Mouse (Mus musculus) hindbrain, postnatal 0 days (tissue): ENCODE measurements around the gene Gad2. TPM values are rescaled to one million over a fixed set of nuclear protein-coding genes. Genes with fewer than 3 reads are reported as not detected.
A peak's percentile ranks its signal among the peaks of the same experiment; 100 is the strongest.

Experiments used
- ATAC-seq: fragments of 200-750 bp; cut with Nextera tagmentation; 2 replicates; pipeline ENCODE4 v1.8.0; 2017; ENCODE audit warnings: mild to moderate bottlenecking, moderate TSS enrichment, moderate library complexity
- DNase-seq: peaks from one replicate; pipeline ENCODE4 v3.0.0-alpha.2; 2015; ENCODE audit warnings: low spot score
- H3K27ac ChIP-seq: fragments of 300-500 bp; sonication (generic); 2 replicates; pipeline ENCODE4 v1.5.1; 2014; ENCODE audit warnings: mild to moderate bottlenecking
- H3K27me3 ChIP-seq: fragments of 300-500 bp; sonication (generic); 2 replicates; pipeline ENCODE4 v1.6.1; 2014; ENCODE audit warnings: low read length, mixed read lengths; ENCODE audit not compliant: insufficient read depth
- H3K36me3 ChIP-seq: fragments of 300-500 bp; sonication (generic); 2 replicates; pipeline ENCODE4 v1.6.1; 2014; ENCODE audit warnings: low read length, mixed read lengths; ENCODE audit not compliant: insufficient read depth
- H3K4me1 ChIP-seq: fragments of 300-500 bp; sonication (generic); 2 replicates; pipeline ENCODE4 v1.6.1; 2014; ENCODE audit warnings: antibody characterized with exemption, low read length, mixed read lengths; ENCODE audit not compliant: insufficient read depth
- H3K4me2 ChIP-seq: fragments of 300-500 bp; sonication (generic); 2 replicates; pipeline ENCODE4 v1.6.1; 2014; ENCODE audit warnings: low read depth, mild to moderate bottlenecking, low read length, moderate library complexity, mixed read lengths
- H3K4me3 ChIP-seq: fragments of 300-500 bp; sonication (generic); 2 replicates; pipeline ENCODE4 v1.5.1; 2014; ENCODE audit warnings: low read length
- H3K9ac ChIP-seq: fragments of 300-500 bp; sonication (generic); replicated peaks from 2 replicates; pipeline ENCODE4 v1.6.1; 2014; ENCODE audit warnings: mild to moderate bottlenecking, low read length, moderate library complexity, mixed read lengths
- H3K9me3 ChIP-seq: fragments of 300-500 bp; sonication (generic); 2 replicates; pipeline ENCODE4 v1.6.1; 2016; ENCODE audit warnings: low read length, mixed read lengths
- CTCF ChIP-seq: IDR thresholded peaks from 2 replicates; pipeline ENCODE4 v1.5.1; 2016; ENCODE audit warnings: antibody characterized with exemption, control low read depth, low read depth
- WGBS: fragments of 180-500 bp; shearing (Covaris S2); extraction: QIAGEN DNeasy Blood & Tissue Kit; methylation state at CpG from one replicate; pipeline ENCODE4 v1.1.7; 2014; 5-methylcytosine and 5-hydroxymethylcytosine counted together
- polyA plus RNA-seq: library from polyadenylated mRNA; unstranded; fragments of >200 nt; fragmentation: Nextera tagmentation; extraction: Ambion mirVana; gene quantifications from 2 replicates; pipeline ENCODE4 v1.2.1, GENCODE M21; 2015
- total RNA-seq: library from RNA; depleted of rRNA; stranded (reverse); fragments of >200 nt; gene quantifications from 2 replicates; pipeline ENCODE4 v1.2.3, GENCODE M21; 2014

Gad2 gene
- total and polyA plus RNA-seq, 2 experiments from 2014 or later, result 34.9 to 48.3 TPM

DNA sequence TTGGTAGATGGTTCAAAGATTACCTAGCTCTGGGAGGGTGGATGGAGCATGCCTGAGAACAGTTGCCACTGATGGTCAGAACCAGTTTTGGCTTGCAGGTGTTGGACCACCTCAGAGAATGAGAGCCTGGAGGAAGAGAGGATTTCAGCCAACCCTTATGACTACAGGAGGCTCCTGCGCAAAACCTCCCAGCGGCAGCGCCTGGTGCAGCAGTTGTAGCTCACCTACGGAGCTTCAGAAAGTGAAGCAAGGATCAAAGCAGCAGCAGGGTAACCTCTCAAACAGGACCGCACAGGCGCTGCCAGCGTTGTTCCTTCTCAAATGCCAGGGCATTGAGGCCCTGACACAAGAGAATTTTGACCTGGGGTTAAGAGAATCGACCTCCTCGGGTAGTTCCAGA is 4.1 kb upstream of the Gad2 start:
- Histone ChIP-seq H3K27ac (no peak overlapping the region), H3K4me3 (no peak overlapping the region), H3K36me3 (no peaks in the 10 kb centered on the region), H3K9ac (no peak overlapping the region), H3K4me2 (no peak overlapping the region), H3K4me1 (peaks cover 9% of the 10 kb centered on the region; the same call in 1 of the 2 replicates), H3K27me3 (peaks cover 6% of the 10 kb centered on the region; the same call in 1 of the 2 replicates), H3K9me3 (no peaks in the 10 kb centered on the region)
- no peak for ATAC-seq
- TF ChIP-seq CTCF, result peak; percentile 42
- peak; percentile 56 for DNase-seq
- WGBS, result 11% methylated on average over 9 of the region's 9 CpGs

DNA sequence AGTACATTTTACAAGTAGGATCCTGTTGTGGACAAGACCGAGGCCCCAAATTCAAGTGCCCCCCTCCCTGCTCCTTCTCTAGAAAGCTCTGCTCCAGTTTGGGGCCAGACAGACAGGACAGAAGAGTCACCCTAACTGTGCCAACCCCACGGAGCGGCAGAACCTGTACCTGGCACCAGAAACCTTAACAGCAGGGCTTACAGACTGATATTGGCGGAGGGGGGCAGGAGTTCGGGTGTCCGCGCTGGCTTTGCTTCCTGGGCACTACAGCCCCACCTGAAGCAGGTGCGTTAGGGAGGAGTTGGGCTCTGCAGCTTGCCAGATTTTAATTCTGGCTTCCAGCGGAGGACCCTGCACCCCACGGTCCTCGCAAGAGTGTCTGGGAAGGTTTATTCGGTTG is 2.6 kb upstream of the Gad2 start:
- Histone ChIP-seq H3K9ac (no peak overlapping the region), H3K27me3 (peaks cover 17% of the 10 kb centered on the region), H3K36me3 (no peaks in the 10 kb centered on the region), H3K4me2 (peak overlapping the region; percentile 45), H3K9me3 (no peaks in the 10 kb centered on the region), H3K4me1 (peaks cover 9% of the 10 kb centered on the region; the same call in 1 of the 2 replicates), H3K4me3 (0 out of 2 replicates have a peak overlapping the region, but pooled peaks have one; percentile 14), H3K27ac (peak overlapping the region; percentile 60; the same call in 1 of the 2 replicates)
- DNase-seq (peak; percentile 6), ATAC-seq (no peak)
- TF ChIP-seq CTCF, result no peak
- WGBS, result 3% methylated on average over 12 of the region's 12 CpGs

DNA sequence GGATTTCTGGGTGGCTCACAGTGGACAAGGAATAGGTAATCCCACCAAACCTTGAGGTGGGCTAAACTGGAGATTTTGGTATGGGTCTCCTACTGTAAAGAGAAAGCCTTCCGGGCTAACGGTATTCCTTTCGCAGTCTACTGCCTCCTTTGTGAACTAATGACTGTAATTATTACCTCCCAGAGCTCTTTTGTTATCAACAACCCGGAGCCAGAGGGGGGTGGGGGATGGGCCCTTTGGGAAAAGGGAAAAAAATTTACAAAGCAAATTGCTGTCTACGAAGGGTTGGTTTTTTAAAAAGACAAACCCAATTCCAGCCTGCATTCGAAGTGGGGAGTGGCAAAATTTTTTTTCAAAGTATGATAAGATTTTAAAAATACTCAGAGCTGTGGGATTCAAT is 2.0 kb upstream of the Gad2 start:
- ATAC-seq (no peak), DNase-seq (peak; percentile 11)
- WGBS, result 4% methylated on average over 6 of the region's 6 CpGs
- Histone ChIP-seq H3K9ac (no peak overlapping the region), H3K36me3 (no peaks in the 10 kb centered on the region), H3K27me3 (peaks cover 23% of the 10 kb centered on the region), H3K9me3 (no peaks in the 10 kb centered on the region), H3K4me3 (no peak overlapping the region), H3K4me1 (peaks cover 9% of the 10 kb centered on the region; the same call in 1 of the 2 replicates), H3K27ac (peak overlapping the region; percentile 60), H3K4me2 (peak overlapping the region; percentile 45)
- no peak for TF ChIP-seq CTCF

DNA sequence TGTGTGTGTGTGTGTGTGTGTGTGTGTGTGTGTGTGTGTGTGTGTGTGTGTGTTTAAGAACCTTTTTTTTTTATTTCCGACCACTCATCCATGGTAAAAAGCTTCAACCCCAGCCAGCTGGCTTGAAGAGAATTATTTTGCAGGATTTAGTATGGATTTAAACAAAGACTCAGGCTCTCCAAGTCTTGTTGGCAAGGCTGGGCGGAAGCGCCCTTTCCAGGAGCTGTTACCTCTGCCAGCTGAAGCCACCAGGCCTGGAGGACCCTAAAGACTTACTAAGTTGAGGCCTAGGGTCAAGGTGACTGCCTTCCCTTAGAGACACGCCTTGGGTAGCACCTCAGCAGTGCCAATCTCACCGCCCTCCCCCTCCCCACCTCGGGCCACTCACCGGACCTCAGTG is 1.5 kb upstream of the Gad2 start:
- Histone ChIP-seq H3K4me1 (peaks cover 9% of the 10 kb centered on the region; the same call in 1 of the 2 replicates), H3K4me3 (no peak overlapping the region), H3K36me3 (no peaks in the 10 kb centered on the region), H3K9me3 (no peaks in the 10 kb centered on the region), H3K9ac (no peak overlapping the region; the same call in 1 of the 2 replicates), H3K4me2 (peak overlapping the region; percentile 80), H3K27ac (peak overlapping the region; percentile 81; the same call in 1 of the 2 replicates), H3K27me3 (peaks cover 28% of the 10 kb centered on the region)
- TF ChIP-seq CTCF, result no peak
- DNase-seq (peak; percentile 53), ATAC-seq (no peak)
- WGBS, result 2% methylated on average over 7 of the region's 7 CpGs

DNA sequence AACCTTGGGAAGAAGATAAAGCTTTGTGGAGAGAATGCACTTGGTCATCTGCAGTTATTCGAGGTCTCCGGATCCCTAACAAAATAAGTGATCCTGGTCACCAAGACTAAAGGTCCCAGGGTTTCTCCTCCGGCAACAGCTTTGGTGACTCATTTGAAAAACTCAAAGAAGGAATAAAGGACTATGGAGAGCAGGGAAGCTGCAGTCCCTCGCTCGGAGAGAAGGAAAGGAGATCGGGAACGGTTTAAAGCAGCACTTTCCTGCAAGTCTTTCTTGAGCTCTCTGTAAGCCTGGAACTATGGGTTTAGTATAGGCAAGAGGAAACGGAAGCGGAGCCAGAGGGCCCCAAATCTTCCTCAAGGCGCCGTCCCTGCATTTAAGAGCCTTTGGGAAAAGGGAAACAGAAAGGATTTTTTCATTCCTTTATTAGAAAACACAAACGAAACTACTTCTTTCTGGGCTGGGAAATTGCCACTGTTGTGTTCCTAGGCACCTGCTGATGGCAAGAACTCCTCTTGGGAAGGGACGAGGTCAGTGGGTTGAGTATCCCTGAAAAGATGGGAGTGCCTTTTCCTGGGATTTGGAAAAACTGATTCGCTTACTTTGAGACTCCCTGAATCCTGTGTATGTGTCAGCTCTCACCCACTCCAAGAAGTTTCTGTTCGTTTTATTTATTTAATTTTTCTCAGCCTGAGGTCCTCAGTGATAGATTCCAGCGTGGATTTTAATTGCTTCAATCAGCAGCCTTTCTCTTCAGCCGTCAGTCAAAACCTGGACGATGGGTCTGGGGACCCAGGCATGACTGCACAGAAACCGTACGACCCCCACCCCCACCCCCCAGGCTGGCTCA is 802 bp upstream of the Gad2 start:
- no peak for TF ChIP-seq CTCF
- peak overlapping the region; percentile 49 for H3K4me3 ChIP-seq
- H3K9ac ChIP-seq, result peak overlapping the region; percentile 61
- H3K27ac ChIP-seq, result peak overlapping the region; percentile 81
- no peak for ATAC-seq
- peaks cover 9% of the 10 kb centered on the region; the same call in 1 of the 2 replicates for H3K4me1 ChIP-seq
- peak; percentile 25 for DNase-seq
- peaks cover 35% of the 10 kb centered on the region for H3K27me3 ChIP-seq
- no peaks in the 10 kb centered on the region for H3K36me3 ChIP-seq
- peak overlapping the region; percentile 80 for H3K4me2 ChIP-seq
- 7% methylated on average over 20 of the region's 20 CpGs for WGBS
- H3K9me3 ChIP-seq, result no peaks in the 10 kb centered on the region

DNA sequence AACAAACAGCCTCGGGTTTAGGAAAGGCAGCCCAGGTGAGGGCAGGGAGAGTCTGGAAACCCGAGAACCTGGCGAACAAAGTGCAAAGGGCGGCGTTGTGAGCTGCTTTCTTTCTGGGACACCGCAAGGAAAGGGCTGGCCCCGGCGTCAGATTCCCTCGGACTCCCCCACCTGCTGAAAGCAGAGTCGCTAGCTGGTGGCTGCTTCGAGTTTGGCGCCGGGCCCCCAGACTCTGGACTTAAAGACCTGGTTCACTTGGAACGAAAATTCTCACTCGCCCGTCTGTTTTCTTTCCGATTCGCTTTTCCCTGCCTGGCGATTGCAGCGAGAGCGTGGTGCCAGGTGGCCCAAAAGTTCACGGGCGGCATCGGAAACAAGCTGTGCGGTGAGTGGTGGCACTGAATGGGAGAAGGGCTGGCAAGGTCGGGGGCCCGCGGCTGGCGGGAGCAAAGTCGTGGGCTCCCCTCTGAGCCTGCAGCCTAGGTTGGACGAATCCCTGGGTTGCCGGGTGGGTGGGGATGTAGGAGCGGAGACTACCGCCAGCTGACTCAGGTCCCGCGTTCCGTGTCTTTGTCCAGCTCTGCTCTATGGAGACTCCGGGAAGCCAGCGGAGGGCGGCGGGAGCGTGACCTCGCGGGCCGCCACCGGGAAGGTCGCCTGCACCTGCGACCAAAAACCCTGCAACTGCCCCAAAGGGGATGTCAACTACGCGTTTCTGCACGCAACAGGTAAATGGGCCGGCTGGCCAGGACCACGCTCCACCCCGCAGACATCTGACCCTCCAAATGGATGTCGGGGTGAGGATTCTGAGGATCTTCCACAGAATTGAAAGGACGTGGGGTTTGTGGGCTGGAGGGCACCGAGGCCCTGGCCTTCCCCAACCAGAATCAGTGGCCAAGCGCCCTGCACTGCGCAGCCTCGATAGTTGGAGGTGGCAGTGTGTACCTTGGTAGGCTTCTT is 1.4 kb downstream of the Gad2 start:
- H3K4me1 ChIP-seq, result peaks cover 9% of the 10 kb centered on the region; the same call in 1 of the 2 replicates
- peak overlapping the region; percentile 81 for H3K27ac ChIP-seq
- peak overlapping the region; percentile 80 for H3K4me2 ChIP-seq
- no peaks in the 10 kb centered on the region for H3K9me3 ChIP-seq
- peaks cover 44% of the 10 kb centered on the region for H3K27me3 ChIP-seq
- no peak for TF ChIP-seq CTCF
- H3K4me3 ChIP-seq, result peak overlapping the region; percentile 49
- H3K36me3 ChIP-seq, result no peaks in the 10 kb centered on the region
- under 1% methylated on average over 60 of the region's 60 CpGs for WGBS
- peak; percentile 24 for DNase-seq
- H3K9ac ChIP-seq, result peak overlapping the region; percentile 61
- ATAC-seq, result no peak
